Mouse (Mus musculus) E14TG2a.4 (cell line): ENCODE results near the gene Col25a1.

ENCODE experiments used
- CTCF ChIP-seq: conservative IDR thresholded peaks from 2 replicates; pipeline ENCODE4 v1.5.1; 2014; ENCODE audit warnings: low read length
- NANOG ChIP-seq: IDR thresholded peaks from 2 replicates; pipeline ENCODE4 v1.6.1; 2014; ENCODE audit warnings: borderline replicate concordance, low read length, mixed read lengths
- POU5F1 ChIP-seq: IDR thresholded peaks from 2 replicates; pipeline ENCODE4 v1.6.1; 2014; ENCODE audit warnings: low read length, borderline replicate concordance

DNA sequence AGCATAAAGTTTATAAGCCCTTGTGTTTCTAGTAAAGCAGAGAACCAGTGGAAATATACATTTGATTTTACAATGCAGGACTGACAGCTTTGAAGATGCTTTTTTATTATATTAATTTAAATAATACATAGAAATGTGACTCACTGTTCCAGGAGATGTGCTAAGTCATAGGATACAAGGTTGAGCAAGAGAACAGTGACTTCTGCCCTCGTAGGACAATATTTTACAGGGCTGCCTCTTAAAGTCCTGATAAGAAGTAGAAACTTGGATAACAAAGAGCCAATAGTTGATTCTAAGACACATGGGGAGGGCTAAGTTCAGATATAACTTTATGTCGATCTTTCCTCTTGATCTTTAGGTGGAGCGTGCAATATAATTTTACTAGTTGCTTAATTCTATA, 124.8 kb downstream of the Col25a1 start:
- TF ChIP-seq CTCF (no peak), POU5F1 (no peak), NANOG (no peak)
